Mouse (Mus musculus) CD4-positive, CD25-positive, alpha-beta regulatory T cell (primary cell): Measurements from ENCODE around the gene Pdap1. TPM values are rescaled to one million over a fixed set of nuclear protein-coding genes. Genes with fewer than 3 reads are reported as not detected.

ENCODE experiments used
- polyA plus RNA-seq: library from polyadenylated mRNA; unstranded; fragments of 100-300 nt; shearing (Covaris generic); gene quantifications from one replicate; pipeline ENCODE4 v1.2.1, GENCODE M21; 2017

Pdap1 gene
- polyA plus RNA-seq, result 52.6 TPM

GRCm38 (mm10) chr5:145139571-145140519, at the start of gene Pdap1, which contains the start of gene Bud31:
Pdap1 (minus strand) TSS chr5:145140238.
Bud31 (plus strand) TSS chr5:145140362.

GRCm38 (mm10) chr5:145166536-145167305, 26.7 kb upstream of the Pdap1 start, which contains the start of the genes Ptcd1 and Cpsf4:
Ptcd1 (minus strand) TSS chr5:145167108.
Cpsf4 (plus strand) TSS chr5:145167213.

GRCm38 (mm10) chr5:145114071-145114605, 25.9 kb downstream of the Pdap1 start, which contains the start of gene Arpc1b:
Arpc1b (plus strand) TSS chr5:145114215.

GRCm38 (mm10) chr5:145083632-145084451, 56.2 kb downstream of the Pdap1 start, which contains the start of the genes Arpc1a and Kpna7:
Arpc1a (plus strand) TSS chr5:145083830.
Kpna7 (minus strand) TSS chr5:145084030.

Other genes starting within 250 kb of the Pdap1 start
- gene Smurf1, start 174.4 kb downstream of the Pdap1 start, polyA plus RNA-seq, result 40.0 TPM
- gene Gm4871, start 107.5 kb downstream of the Pdap1 start, polyA plus RNA-seq, result not detected
- not detected for gene 1700018F24Rik, start 97.2 kb downstream of the Pdap1 start, polyA plus RNA-seq
- gene Arpc1a, start 56.4 kb downstream of the Pdap1 start, polyA plus RNA-seq, result 73.3 TPM
- gene Kpna7, start 56.2 kb downstream of the Pdap1 start, polyA plus RNA-seq, result not detected
- gene Arpc1b, start 26.0 kb downstream of the Pdap1 start, polyA plus RNA-seq, result 1,015 TPM
- gene Bud31, start 124 bp upstream of the Pdap1 start, polyA plus RNA-seq, result 167 TPM
- 26.4 TPM for gene Ptcd1, start 26.9 kb upstream of the Pdap1 start, polyA plus RNA-seq
- 40.7 TPM for gene Cpsf4, start 27.0 kb upstream of the Pdap1 start, polyA plus RNA-seq
- 373 TPM for gene Atp5j2, start 51.8 kb upstream of the Pdap1 start, polyA plus RNA-seq
- gene Zkscan14, start 61.6 kb upstream of the Pdap1 start, polyA plus RNA-seq, result 25.8 TPM
- gene Zkscan5, start 64.3 kb upstream of the Pdap1 start, polyA plus RNA-seq, result 7.1 TPM
- gene Zfp655, start 91.5 kb upstream of the Pdap1 start, polyA plus RNA-seq, result 48.5 TPM
- 1.1 TPM for gene Zscan25, start 140.3 kb upstream of the Pdap1 start, polyA plus RNA-seq
- gene Cyp3a57, start 205.0 kb upstream of the Pdap1 start, polyA plus RNA-seq, result not detected